Mouse (Mus musculus): ENCODE measurements at regions not wholly inside any gene's neighbourhood (a gene's known extent, or its start where the extent isn't known, plus 50 kb on each side); places are given as distances from the start of the nearest gene placed in this dataset.

DNA sequence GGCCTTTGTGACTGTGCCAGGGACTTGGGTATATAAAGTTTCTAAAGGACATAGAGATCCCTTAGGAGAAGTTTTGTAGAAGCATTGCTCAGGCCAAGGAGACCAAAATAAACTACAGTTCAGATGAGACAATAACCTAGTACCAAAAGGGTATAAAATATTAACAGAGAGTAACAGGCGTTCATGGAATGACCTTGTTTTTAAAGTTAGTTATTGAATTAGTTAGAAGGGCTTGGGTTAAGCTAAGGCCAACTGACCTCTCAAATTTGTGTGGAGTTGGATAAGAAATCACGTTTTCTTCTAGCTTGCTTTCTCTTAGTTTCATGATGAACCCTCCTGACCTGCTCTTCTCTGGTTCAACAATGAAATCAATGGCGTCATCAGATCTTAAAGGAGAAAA lies 209.8 kb upstream of the Gm37988 start:
- 86% methylated on average over 3 of the region's 3 CpGs for WGBS
- no peak for DNase-seq
- Histone ChIP-seq H3K27ac (ENCODE audit: control insufficient read depth, insufficient read depth, low read length) (no peak overlapping the region), H3K36me3 (ENCODE audit: control insufficient read depth, insufficient read depth, low read length) (no peaks in the 10 kb centered on the region), H3K4me3 (ENCODE audit: control insufficient read depth, insufficient read depth, low read length) (no peak overlapping the region), H3K27me3 (ENCODE audit: control insufficient read depth, insufficient read depth, low read length) (no peaks in the 10 kb centered on the region), H3K4me1 (replicated peaks; ENCODE audit: control insufficient read depth, insufficient read depth, low read length) (no peaks in the 10 kb centered on the region)
- TF ChIP-seq POLR2A (IDR thresholded peaks at IDR 0.05; ENCODE audit: control insufficient read depth, extremely low read depth, insufficient read depth, low read length, poor library complexity) (no peak), CTCF (IDR thresholded peaks at IDR 0.05; ENCODE audit: borderline replicate concordance, control insufficient read depth, extremely low read depth, insufficient read depth, low read length, poor library complexity) (no peak)

DNA sequence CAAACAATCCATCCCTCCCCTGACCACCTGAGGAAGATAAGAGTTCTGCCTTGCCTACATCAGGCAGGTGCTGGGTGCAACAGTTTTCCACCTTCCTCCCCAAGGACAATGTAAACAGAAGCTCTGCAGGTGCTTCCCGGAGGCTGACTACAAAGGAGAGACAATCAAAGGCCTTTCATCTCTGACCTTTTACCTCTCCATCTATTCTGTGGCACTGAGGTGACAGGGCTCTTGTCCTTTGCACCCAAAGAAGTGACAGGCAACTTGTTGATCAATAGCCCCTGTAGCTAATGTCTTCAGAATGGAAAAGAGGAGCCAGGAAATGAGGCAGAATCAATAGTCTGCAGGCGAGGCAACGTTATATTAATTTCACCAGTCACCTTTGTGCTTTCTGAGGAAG lies 209.3 kb upstream of the Gm37988 start:
- no peaks in the 10 kb centered on the region for H3K4me1 ChIP-seq (replicated peaks; ENCODE audit: control insufficient read depth, insufficient read depth, low read length)
- no peak overlapping the region for H3K4me3 ChIP-seq (ENCODE audit: control insufficient read depth, insufficient read depth, low read length)
- no peaks in the 10 kb centered on the region for H3K27me3 ChIP-seq (ENCODE audit: control insufficient read depth, insufficient read depth, low read length)
- 85% methylated on average over 3 of the region's 3 CpGs for WGBS
- TF ChIP-seq CTCF (IDR thresholded peaks at IDR 0.05; ENCODE audit: borderline replicate concordance, control insufficient read depth, extremely low read depth, insufficient read depth, low read length, poor library complexity) (no peak), POLR2A (IDR thresholded peaks at IDR 0.05; ENCODE audit: control insufficient read depth, extremely low read depth, insufficient read depth, low read length, poor library complexity) (no peak)
- H3K36me3 ChIP-seq (ENCODE audit: control insufficient read depth, insufficient read depth, low read length), result no peaks in the 10 kb centered on the region
- no peak for DNase-seq
- no peak overlapping the region for H3K27ac ChIP-seq (ENCODE audit: control insufficient read depth, insufficient read depth, low read length)

DNA sequence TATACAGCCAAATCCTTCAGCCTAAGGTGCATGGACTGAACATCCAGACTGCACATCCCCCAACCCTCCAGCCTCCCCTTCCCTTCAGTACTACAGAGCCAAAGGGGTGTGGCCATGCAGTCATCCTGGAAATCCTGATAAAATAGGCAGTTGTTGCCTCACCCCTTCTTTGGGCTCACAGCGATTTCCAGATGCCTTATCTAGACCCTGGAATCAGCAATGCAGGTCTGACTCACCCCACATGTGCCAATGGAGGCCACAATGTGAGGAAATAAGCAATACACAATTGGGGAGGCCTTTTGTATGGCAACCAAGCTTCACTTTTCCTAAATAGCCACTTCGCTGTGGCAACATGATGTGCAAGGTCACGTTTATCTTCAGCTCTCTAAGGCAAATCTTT lies 205.3 kb upstream of the Gm37988 start:
- no peak for TF ChIP-seq CTCF (IDR thresholded peaks at IDR 0.05; ENCODE audit: borderline replicate concordance, control insufficient read depth, extremely low read depth, insufficient read depth, low read length, poor library complexity)
- no peak for TF ChIP-seq POLR2A (IDR thresholded peaks at IDR 0.05; ENCODE audit: control insufficient read depth, extremely low read depth, insufficient read depth, low read length, poor library complexity)
- no peak overlapping the region for H3K4me3 ChIP-seq (ENCODE audit: control insufficient read depth, insufficient read depth, low read length)
- H3K4me1 ChIP-seq (replicated peaks; ENCODE audit: control insufficient read depth, insufficient read depth, low read length), result no peaks in the 10 kb centered on the region
- DNase-seq, result no peak
- no peak overlapping the region for H3K27ac ChIP-seq (ENCODE audit: control insufficient read depth, insufficient read depth, low read length)
- WGBS, result 73% methylated on average over 3 of the region's 3 CpGs
- no peaks in the 10 kb centered on the region for H3K27me3 ChIP-seq (ENCODE audit: control insufficient read depth, insufficient read depth, low read length)
- H3K36me3 ChIP-seq (ENCODE audit: control insufficient read depth, insufficient read depth, low read length), result no peaks in the 10 kb centered on the region

DNA sequence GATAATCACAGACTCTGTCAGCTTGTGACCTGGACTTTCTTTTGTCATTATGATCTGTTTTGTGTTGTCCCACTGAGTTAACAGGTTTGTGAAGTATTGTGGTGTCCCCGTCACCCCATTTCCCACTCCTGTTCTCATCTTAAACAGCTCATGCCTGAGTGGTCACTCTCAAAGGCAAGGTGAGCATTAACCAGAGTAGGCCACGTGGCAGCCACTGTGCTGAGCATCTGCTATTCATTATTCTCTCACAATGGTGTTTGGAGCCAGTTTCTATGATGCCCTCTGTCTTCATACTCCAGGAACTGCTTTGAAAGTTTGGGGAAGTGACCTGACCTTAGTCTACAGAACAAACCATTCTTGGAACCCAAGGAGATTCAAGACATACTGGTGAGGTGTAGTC lies 198.9 kb upstream of the Gm37988 start:
- 76% methylated on average over 2 of the region's 2 CpGs for WGBS
- Histone ChIP-seq H3K4me3 (ENCODE audit: control insufficient read depth, insufficient read depth, low read length) (no peak overlapping the region), H3K4me1 (replicated peaks; ENCODE audit: control insufficient read depth, insufficient read depth, low read length) (no peaks in the 10 kb centered on the region), H3K27me3 (ENCODE audit: control insufficient read depth, insufficient read depth, low read length) (no peaks in the 10 kb centered on the region), H3K27ac (ENCODE audit: control insufficient read depth, insufficient read depth, low read length) (no peak overlapping the region), H3K36me3 (ENCODE audit: control insufficient read depth, insufficient read depth, low read length) (no peaks in the 10 kb centered on the region)
- no peak for DNase-seq
- TF ChIP-seq CTCF (IDR thresholded peaks at IDR 0.05; ENCODE audit: borderline replicate concordance, control insufficient read depth, extremely low read depth, insufficient read depth, low read length, poor library complexity) (no peak), POLR2A (IDR thresholded peaks at IDR 0.05; ENCODE audit: control insufficient read depth, extremely low read depth, insufficient read depth, low read length, poor library complexity) (no peak)

DNA sequence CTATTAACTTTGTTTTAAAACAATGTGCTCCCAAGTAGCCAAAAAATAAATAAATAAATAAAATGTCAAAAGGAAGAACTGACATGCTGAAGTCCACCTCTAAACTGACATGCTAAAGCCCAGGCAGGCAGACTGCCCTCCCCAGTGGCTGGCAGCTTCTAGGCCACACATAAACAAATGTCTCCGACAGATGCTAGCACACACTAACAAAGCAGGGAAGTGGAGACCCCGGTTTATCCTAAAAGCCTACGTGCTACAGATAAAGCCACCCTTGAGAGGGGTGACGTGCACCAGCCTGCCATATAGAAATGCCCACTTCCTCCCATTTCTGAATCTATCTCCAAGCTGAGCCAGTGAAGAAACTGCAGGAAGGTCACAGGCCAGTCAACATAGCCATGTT lies 194.4 kb upstream of the Gm37988 start:
- Histone ChIP-seq H3K27me3 (ENCODE audit: control insufficient read depth, insufficient read depth, low read length) (no peaks in the 10 kb centered on the region), H3K4me3 (ENCODE audit: control insufficient read depth, insufficient read depth, low read length) (no peak overlapping the region), H3K36me3 (ENCODE audit: control insufficient read depth, insufficient read depth, low read length) (no peaks in the 10 kb centered on the region), H3K4me1 (replicated peaks; ENCODE audit: control insufficient read depth, insufficient read depth, low read length) (no peaks in the 10 kb centered on the region), H3K27ac (ENCODE audit: control insufficient read depth, insufficient read depth, low read length) (no peak overlapping the region)
- WGBS, result 92% methylated on average over 4 of the region's 4 CpGs
- TF ChIP-seq CTCF (IDR thresholded peaks at IDR 0.05; ENCODE audit: borderline replicate concordance, control insufficient read depth, extremely low read depth, insufficient read depth, low read length, poor library complexity) (no peak), POLR2A (IDR thresholded peaks at IDR 0.05; ENCODE audit: control insufficient read depth, extremely low read depth, insufficient read depth, low read length, poor library complexity) (no peak)
- DNase-seq, result no peak

DNA sequence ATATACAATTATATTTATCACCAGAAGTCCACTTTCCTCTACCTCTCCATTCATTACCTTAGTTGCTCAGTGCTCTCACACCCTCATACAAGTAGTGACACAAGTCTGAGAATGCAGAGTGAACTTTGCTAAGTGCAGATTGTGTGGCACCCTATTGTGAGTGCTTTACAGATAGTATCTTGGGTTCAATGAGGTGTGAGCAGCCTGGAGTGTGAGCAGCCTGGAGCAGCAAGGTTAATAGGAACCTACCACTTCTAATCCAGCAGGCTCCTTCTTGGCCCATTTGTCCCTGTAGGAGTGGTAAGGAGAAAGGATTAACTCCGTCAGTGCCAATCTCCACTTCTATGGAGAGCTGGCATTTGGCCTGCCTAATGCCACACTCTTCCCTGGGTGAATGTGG lies 192.4 kb upstream of the Gm37988 start:
- TF ChIP-seq CTCF (IDR thresholded peaks at IDR 0.05; ENCODE audit: borderline replicate concordance, control insufficient read depth, extremely low read depth, insufficient read depth, low read length, poor library complexity) (no peak), POLR2A (IDR thresholded peaks at IDR 0.05; ENCODE audit: control insufficient read depth, extremely low read depth, insufficient read depth, low read length, poor library complexity) (no peak)
- no peaks in the 10 kb centered on the region for H3K4me1 ChIP-seq (replicated peaks; ENCODE audit: control insufficient read depth, insufficient read depth, low read length)
- H3K27me3 ChIP-seq (ENCODE audit: control insufficient read depth, insufficient read depth, low read length), result no peaks in the 10 kb centered on the region
- DNase-seq, result no peak
- 95% methylated on average over 1 of the region's 1 CpGs for whole genome bisulfite sequencing
- H3K27ac ChIP-seq (ENCODE audit: control insufficient read depth, insufficient read depth, low read length), result no peak overlapping the region
- H3K4me3 ChIP-seq (ENCODE audit: control insufficient read depth, insufficient read depth, low read length), result no peak overlapping the region
- H3K36me3 ChIP-seq (ENCODE audit: control insufficient read depth, insufficient read depth, low read length), result no peaks in the 10 kb centered on the region

DNA sequence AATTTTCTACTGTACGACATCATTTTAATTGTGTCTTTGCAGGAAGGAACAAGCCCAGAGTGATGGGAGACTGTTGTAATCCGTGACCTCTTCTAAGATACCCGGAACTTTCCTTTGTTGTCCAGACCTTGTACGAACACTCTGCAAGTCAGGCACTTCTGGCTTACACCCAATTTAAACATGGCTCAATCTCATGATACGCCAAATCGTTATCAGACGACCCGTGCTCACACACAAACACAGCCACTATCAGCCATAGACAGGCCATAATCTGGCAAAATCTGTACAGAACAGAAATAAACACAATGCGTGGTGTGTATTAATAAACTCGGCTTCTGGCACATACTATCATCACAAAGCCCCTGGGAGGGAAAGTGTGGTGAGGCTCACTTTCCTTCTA lies 190.2 kb upstream of the Gm37988 start:
- no peaks in the 10 kb centered on the region for H3K27me3 ChIP-seq (ENCODE audit: control insufficient read depth, insufficient read depth, low read length)
- H3K27ac ChIP-seq (ENCODE audit: control insufficient read depth, insufficient read depth, low read length), result no peak overlapping the region
- no peak overlapping the region for H3K4me3 ChIP-seq (ENCODE audit: control insufficient read depth, insufficient read depth, low read length)
- 92% methylated on average over 10 of the region's 10 CpGs for WGBS
- no peaks in the 10 kb centered on the region for H3K4me1 ChIP-seq (replicated peaks; ENCODE audit: control insufficient read depth, insufficient read depth, low read length)
- no peak for DNase-seq
- no peak for TF ChIP-seq CTCF (IDR thresholded peaks at IDR 0.05; ENCODE audit: borderline replicate concordance, control insufficient read depth, extremely low read depth, insufficient read depth, low read length, poor library complexity)
- no peaks in the 10 kb centered on the region for H3K36me3 ChIP-seq (ENCODE audit: control insufficient read depth, insufficient read depth, low read length)
